Mouse (Mus musculus) E14TG2a.4 (cell line): ENCODE data around the gene Cpne4.

Source experiments
- H3K27me3 ChIP-seq: 2 replicates; pipeline ENCODE4 v1.6.1; 2014; ENCODE audit warnings: low read length, control low read depth; ENCODE audit not compliant: insufficient read depth
- H3K36me3 ChIP-seq: 2 replicates; pipeline ENCODE4 v1.6.1; 2014; ENCODE audit warnings: low read length, control low read depth; ENCODE audit not compliant: insufficient read depth
- H3K4me1 ChIP-seq: replicated peaks from 2 replicates; pipeline ENCODE4 v1.6.1; 2014; ENCODE audit warnings: low read depth, low read length, control low read depth
- H3K4me3 ChIP-seq: replicated peaks from 2 replicates; pipeline ENCODE4 v1.5.1; 2014; ENCODE audit warnings: mild to moderate bottlenecking, low read length
- H3K9me3 ChIP-seq: 2 replicates; pipeline ENCODE4 v1.6.1; 2014; ENCODE audit warnings: low read length, control low read depth
- CTCF ChIP-seq: conservative IDR thresholded peaks from 2 replicates; pipeline ENCODE4 v1.5.1; 2014; ENCODE audit warnings: low read length
- NANOG ChIP-seq: IDR thresholded peaks from 2 replicates; pipeline ENCODE4 v1.6.1; 2014; ENCODE audit warnings: borderline replicate concordance, low read length, mixed read lengths
- POU5F1 ChIP-seq: IDR thresholded peaks from 2 replicates; pipeline ENCODE4 v1.6.1; 2014; ENCODE audit warnings: low read length, borderline replicate concordance

Cpne4 gene

DNA sequence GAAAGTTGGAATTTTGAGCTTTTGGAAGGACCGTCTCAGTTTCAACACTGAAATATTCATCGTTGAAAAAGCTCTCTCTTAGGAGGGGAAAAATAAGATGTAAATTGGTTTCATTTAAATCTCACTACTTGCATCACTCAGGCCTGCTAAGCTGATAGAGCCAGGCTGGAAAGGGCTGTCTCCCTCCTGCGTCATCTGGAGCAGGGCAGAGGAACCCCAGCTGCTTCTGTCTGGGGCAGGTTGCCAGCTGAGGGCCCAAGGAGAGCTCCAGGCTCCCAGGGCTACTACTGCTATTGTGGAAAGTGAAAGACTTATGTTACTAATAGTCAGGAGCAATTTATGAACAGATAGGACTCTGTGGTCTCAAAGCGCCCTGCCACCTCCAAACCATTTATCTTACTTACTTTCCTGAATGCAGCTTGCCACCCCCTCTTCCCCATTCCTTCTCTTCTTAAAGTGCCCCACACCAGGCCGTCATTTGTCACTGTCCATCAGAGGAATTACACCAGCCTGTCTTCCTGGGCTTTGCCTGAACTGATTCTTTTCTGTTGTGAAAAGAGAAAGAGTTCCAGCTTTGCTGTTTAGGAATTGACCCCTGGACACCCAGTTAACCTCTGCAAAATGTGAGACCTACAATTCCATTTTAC is 99.4 kb downstream of the Cpne4 start:
- TF ChIP-seq NANOG (no peak), POU5F1 (no peak), CTCF (no peak)
- no peaks in the 10 kb centered on the region for H3K4me1 ChIP-seq
- H3K27me3 ChIP-seq, result no peaks in the 10 kb centered on the region
- no peaks in the 10 kb centered on the region for H3K36me3 ChIP-seq
- H3K9me3 ChIP-seq, result no peaks in the 10 kb centered on the region
- H3K4me3 ChIP-seq, result no peak overlapping the region

DNA sequence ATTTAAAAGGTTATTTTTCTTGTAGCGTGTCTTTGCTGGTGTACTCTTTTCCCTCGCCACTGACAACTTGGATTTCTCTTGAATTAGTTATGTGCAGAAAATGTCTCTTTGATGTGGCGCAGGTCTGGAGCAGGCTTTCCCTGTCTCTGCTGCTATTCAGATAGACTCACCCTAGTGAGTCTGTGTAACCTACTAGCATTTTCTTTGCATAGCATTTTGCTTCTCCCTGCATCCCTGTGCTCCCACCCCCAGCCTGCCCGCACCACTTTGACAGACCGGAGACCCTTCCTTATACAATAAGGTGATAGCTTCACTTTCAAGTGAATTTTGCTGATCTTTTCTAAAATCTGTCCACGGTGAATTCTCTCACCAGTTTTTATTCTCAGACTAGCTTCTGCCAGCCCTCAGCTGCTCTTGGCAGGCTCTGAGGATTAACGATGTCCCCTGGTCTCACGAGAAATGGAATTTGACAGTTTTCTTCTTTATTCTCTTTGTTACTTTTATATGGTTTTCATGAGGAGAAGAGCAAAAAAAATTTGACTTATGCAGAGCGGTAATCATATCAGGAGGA is 105.7 kb downstream of the Cpne4 start:
- Histone ChIP-seq H3K9me3 (no peaks in the 10 kb centered on the region), H3K36me3 (no peaks in the 10 kb centered on the region), H3K4me3 (no peak overlapping the region), H3K4me1 (no peaks in the 10 kb centered on the region), H3K27me3 (no peaks in the 10 kb centered on the region)
- no peak for TF ChIP-seq CTCF
- TF ChIP-seq NANOG, result no peak
- no peak for TF ChIP-seq POU5F1

DNA sequence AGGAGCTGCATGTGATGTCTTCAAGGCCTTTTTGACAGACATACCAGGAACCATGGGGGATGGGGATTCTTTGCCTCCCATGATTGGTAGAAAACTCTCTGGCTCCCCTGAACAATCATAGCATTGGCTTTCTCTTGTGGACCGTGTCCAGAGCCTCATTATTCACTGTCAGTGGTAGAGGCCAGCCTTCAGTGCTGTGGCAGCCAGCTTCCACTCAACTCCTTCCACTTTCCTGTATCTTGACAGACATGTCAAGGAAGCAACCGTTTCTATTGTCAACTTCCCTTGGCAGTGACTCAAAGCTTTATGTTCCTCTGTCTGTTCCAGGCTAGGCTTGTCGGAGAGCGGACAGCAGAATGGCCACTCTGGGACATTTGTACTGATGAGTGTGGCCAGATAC is 112.7 kb downstream of the Cpne4 start:
- Histone ChIP-seq H3K4me1 (no peaks in the 10 kb centered on the region), H3K4me3 (no peak overlapping the region), H3K27me3 (no peaks in the 10 kb centered on the region), H3K36me3 (no peaks in the 10 kb centered on the region), H3K9me3 (no peaks in the 10 kb centered on the region)
- TF ChIP-seq CTCF (no peak), POU5F1 (no peak), NANOG (no peak)

DNA sequence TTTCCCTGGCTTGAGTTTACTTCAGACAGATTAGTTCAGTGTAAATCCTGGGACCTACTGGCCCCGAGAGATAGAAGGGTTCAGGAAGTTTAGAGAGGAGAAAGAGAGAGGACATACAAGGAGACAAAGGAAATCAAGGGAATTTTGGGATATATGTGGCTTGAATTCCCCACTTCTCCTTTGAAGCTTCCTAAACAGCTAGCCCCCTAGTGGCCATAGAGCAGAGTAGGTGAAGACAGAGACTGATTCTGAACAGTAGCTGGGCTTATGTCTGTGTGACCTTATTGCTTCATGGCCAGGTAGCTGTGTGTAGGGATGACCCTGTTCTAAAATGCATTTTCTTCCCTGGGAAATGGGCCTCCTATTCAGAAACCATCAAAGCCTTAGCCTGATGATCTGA is 129.6 kb downstream of the Cpne4 start:
- TF ChIP-seq CTCF, result peak; percentile 40
- no peak for TF ChIP-seq NANOG
- no peaks in the 10 kb centered on the region for H3K4me1 ChIP-seq
- no peak overlapping the region for H3K4me3 ChIP-seq
- H3K36me3 ChIP-seq, result no peaks in the 10 kb centered on the region
- H3K9me3 ChIP-seq, result no peaks in the 10 kb centered on the region
- no peaks in the 10 kb centered on the region for H3K27me3 ChIP-seq

DNA sequence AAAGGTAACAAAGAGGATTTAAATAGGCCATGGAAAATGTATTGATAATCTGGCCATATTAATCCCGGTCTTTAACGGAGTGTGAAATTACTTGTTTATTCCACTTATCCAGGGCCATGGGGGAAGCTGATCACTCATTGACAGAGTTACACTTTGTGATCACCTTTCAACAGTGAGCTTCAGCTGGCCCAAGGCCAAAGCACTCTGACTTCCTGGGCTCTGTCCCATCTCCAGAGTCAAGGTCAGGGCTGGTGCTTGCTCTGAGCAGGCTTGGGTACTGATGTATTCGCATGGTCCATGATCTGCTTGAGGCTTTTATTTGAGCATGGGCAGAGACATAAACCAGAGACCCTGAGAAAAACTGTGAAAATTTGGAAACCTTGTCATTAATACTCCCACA is 131.5 kb downstream of the Cpne4 start:
- H3K36me3 ChIP-seq, result no peaks in the 10 kb centered on the region
- H3K4me3 ChIP-seq, result no peak overlapping the region
- no peaks in the 10 kb centered on the region for H3K4me1 ChIP-seq
- H3K9me3 ChIP-seq, result no peaks in the 10 kb centered on the region
- TF ChIP-seq CTCF (no peak), NANOG (no peak), POU5F1 (no peak)
- no peaks in the 10 kb centered on the region for H3K27me3 ChIP-seq

DNA sequence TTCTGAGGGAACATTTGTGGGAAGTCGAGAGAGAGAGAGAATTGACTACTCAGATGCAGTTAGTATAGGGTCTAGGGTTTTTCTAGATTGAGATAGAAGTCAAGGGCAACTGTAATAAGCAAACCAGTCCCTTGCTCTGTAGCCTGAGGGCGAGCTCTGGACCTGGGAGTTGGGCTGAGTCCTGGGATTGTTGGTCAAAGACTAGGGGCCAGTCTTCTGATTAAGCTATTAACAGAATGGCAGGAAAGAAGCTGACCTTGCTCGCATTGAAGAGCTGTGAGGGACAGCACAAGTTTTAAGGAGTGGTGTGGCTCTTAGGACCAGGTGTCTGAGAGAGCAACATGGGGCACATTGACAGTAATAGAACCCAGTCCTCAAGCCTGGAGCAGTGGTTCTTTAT is 140.0 kb downstream of the Cpne4 start:
- TF ChIP-seq CTCF (no peak), POU5F1 (no peak), NANOG (no peak)
- no peak overlapping the region for H3K4me3 ChIP-seq
- H3K9me3 ChIP-seq, result no peaks in the 10 kb centered on the region
- no peaks in the 10 kb centered on the region for H3K27me3 ChIP-seq
- no peaks in the 10 kb centered on the region for H3K36me3 ChIP-seq
- no peaks in the 10 kb centered on the region for H3K4me1 ChIP-seq

DNA sequence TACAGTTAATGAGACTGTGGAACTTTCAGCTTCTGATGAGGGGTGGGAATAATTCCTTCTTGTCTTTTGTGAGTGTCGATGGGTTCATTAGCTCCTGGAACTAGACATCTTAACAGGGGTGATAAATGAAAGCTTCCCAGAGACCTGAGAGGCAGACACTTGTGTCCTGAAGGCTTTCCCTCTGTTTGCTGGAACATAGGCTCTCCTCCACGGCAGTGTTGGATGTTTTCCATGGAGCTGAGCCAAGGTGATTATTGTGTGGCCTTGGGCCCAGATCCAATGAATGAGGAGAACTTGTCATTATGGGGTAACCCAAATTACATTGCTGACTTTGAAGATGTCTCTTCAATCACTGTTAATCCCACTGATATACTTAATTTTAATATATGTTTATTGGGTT is 146.1 kb downstream of the Cpne4 start:
- Histone ChIP-seq H3K36me3 (no peaks in the 10 kb centered on the region), H3K4me1 (no peaks in the 10 kb centered on the region), H3K9me3 (no peaks in the 10 kb centered on the region), H3K4me3 (no peak overlapping the region), H3K27me3 (no peaks in the 10 kb centered on the region)
- TF ChIP-seq POU5F1, result no peak
- no peak for TF ChIP-seq NANOG
- no peak for TF ChIP-seq CTCF

DNA sequence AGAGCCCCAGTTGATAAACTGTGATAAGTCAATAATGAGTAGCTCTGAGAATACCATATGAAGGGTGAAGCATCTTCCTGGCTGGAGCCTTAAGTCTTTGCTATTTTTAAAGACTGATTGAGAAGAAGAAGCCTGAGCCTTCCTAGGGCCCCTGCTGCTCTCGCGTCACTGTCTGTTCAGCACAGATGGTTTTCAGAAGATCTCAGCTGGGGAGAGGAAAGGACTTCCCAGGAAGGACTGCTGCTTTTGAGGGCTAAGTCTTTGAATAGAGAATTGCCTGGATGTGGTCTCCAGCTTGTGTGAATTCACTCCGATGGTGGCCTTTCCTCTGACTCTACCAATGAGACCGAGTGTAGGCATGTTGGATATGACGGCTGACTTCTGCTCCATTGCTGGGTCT is 163.7 kb downstream of the Cpne4 start:
- TF ChIP-seq NANOG (no peak), CTCF (no peak), POU5F1 (no peak)
- no peaks in the 10 kb centered on the region for H3K9me3 ChIP-seq
- H3K36me3 ChIP-seq, result no peaks in the 10 kb centered on the region
- H3K4me1 ChIP-seq, result peaks cover 7% of the 10 kb centered on the region; the same call in 1 of the 2 replicates
- no peaks in the 10 kb centered on the region for H3K27me3 ChIP-seq
- H3K4me3 ChIP-seq, result no peak overlapping the region

DNA sequence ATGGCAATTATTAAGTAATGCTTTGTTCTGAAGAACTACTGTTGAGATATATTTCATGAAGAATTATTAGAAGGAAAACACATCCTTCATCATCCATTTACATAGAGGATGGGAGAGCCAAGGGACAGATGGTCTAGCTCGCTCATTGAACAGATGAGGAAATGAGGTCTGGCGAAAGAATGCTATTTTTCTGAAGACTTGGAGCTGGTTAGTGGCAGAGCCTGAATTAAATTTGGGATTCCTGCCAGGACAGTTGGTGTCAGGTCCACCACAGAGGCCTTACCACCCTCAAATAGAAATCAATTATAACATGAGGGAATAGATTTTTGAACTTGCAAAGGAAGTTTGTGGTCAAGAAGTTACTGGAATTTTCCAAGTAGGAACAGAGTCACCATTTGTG is 178.2 kb downstream of the Cpne4 start:
- Histone ChIP-seq H3K27me3 (no peaks in the 10 kb centered on the region), H3K9me3 (peaks cover 7% of the 10 kb centered on the region; the same call in 1 of the 2 replicates), H3K4me3 (no peak overlapping the region), H3K4me1 (no peaks in the 10 kb centered on the region), H3K36me3 (no peaks in the 10 kb centered on the region)
- TF ChIP-seq CTCF (no peak), POU5F1 (no peak), NANOG (no peak)
